Comparison of ENCODE assay signal across 1 mouse cellular context in genomic region chr11:5797371-5797770, GRCm38 (mm10).
TF ChIP-seq lines count a peak whose summit lies in the region.

No protein-coding gene starts in this region.

TF ChIP-seq in CH12.LX, 34 proteins besides CTCF, POLR2A, EP300 and RAD21 (continued from another document):
- no peak for TF ChIP-seq MXI1 (IDR thresholded peaks at IDR 0.05; ENCODE audit: low read depth, low read length)
- TF ChIP-seq ETS1 (conservative IDR thresholded peaks at IDR 0.05; ENCODE audit: low read depth, low read length): no peak
- no peak for TF ChIP-seq ZNF384 (IDR thresholded peaks at IDR 0.05; ENCODE audit: low read depth, low read length)
- no peak for TF ChIP-seq MAFK (IDR thresholded peaks at IDR 0.05; ENCODE audit: insufficient replicate concordance, low read length)
- TF ChIP-seq SIN3A (IDR thresholded peaks at IDR 0.05; ENCODE audit: low read length): no peak
- no peak for TF ChIP-seq ZC3H11A (IDR thresholded peaks at IDR 0.05; ENCODE audit: low read depth, low read length)
- TF ChIP-seq SMC3 (IDR thresholded peaks at IDR 0.05; ENCODE audit: low read depth, low read length): no peak
- no peak for TF ChIP-seq MAZ (IDR thresholded peaks at IDR 0.05; ENCODE audit: low read depth, low read length)
- no peak for TF ChIP-seq BHLHE40 (IDR thresholded peaks at IDR 0.05; ENCODE audit: low read depth, low read length)
- no peak for TF ChIP-seq MAX (IDR thresholded peaks at IDR 0.05; ENCODE audit: low read length)
- no peak for TF ChIP-seq TBP (conservative IDR thresholded peaks at IDR 0.05; ENCODE audit: low read depth, low read length)
- no peak for TF ChIP-seq HCFC1 (IDR thresholded peaks at IDR 0.05; ENCODE audit: low read depth, low read length)
TF ChIP-seq in CH12.LX: peak in this region for 0.
